ENCODE assay signal across 9 mouse cellular contexts in the genomic region with DNA sequence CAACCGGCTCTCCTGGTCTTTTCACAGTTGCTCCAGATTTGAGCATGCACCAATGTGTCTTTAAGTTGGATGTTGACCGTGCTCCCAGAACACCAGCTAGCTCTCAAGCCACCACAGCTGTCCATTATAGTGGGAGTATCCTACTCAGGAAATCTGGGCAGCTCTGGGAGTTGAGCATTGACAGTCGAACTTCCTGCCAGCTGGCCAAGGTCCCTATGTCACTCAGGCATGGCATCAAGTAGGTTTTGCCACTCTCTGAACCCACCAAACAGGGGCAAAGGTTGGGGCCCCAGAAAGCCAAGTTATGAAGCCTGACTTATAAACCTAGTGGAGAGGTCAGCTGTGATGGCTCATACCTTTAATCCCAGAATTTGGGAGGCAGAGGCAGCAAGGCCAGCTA. TPM values are rescaled to one million over a fixed set of nuclear protein-coding genes. Genes with fewer than 3 reads are reported as not detected.
DNase-seq lines count a peak whose midpoint lies in the region; ATAC-seq and TF ChIP-seq lines count a peak whose summit lies in the region.
"Had no signal": no experiment of that assay in that cellular context is flagged by ENCODE, and none has a peak within 500 bp of the region (broad histone marks: within the 10 kb centered on the region; RNA-seq: fewer than 3 reads in every experiment).

No protein-coding gene starts in this region.

- no peak for TF ChIP-seq CTCF in bone marrow, adult 2 months (IDR thresholded peaks at IDR 0.05; ENCODE audit: control insufficient read depth, insufficient read depth, low read length)

- H3K36me3 ChIP-seq in liver, embryonic 12.5 days, result no peaks in the 10 kb centered on the region
- no peaks in the 10 kb centered on the region for H3K36me3 ChIP-seq in liver, embryonic 13.5 days

- 68% methylated on average over 3 of the region's 3 CpGs for WGBS in liver, embryonic 12.5 days (ENCODE audit: insufficient replicate concordance)
- WGBS in bone marrow, adult 2 months, result 72% methylated on average over 3 of the region's 3 CpGs
- 74% methylated on average over 3 of the region's 3 CpGs for WGBS in liver, embryonic 13.5 days (ENCODE audit: insufficient replicate concordance)

- no peak for ATAC-seq in liver, embryonic 12.5 days
- ATAC-seq in liver, embryonic 13.5 days (ENCODE audit: low read depth), result no peak

- peaks cover 50% of the 10 kb centered on the region for H3K4me1 ChIP-seq in liver, embryonic 12.5 days
- H3K4me1 ChIP-seq in bone marrow, adult 2 months (ENCODE audit: control insufficient read depth, insufficient read depth, low read length), result peaks cover 9% of the 10 kb centered on the region; the same call in 1 of the 2 replicates
- peaks cover 57% of the 10 kb centered on the region for H3K4me1 ChIP-seq in liver, embryonic 13.5 days (replicated peaks)

- no peak for TF ChIP-seq POLR2A in bone marrow, adult 2 months (IDR thresholded peaks at IDR 0.05; ENCODE audit: borderline replicate concordance, control insufficient read depth, low read depth, low read length)

- no peak for DNase-seq in liver
- DNase-seq in kidney, adult 18-20 months, result peak; percentile 76
- no peak for DNase-seq in liver, embryonic 13.5 days
- DNase-seq in cerebellum, adult 11 months, result no peak
- no peak for DNase-seq in urinary bladder, postnatal 10 days (ENCODE audit: low spot score)
- DNase-seq: gastrocnemius, postnatal 10 days had no signal

- no peaks in the 10 kb centered on the region for H3K9me3 ChIP-seq in liver, embryonic 12.5 days (replicated peaks)
- no peaks in the 10 kb centered on the region for H3K9me3 ChIP-seq in liver, embryonic 13.5 days (replicated peaks)

- no peak overlapping the region for H3K9ac ChIP-seq in liver, embryonic 12.5 days
- no peak overlapping the region for H3K9ac ChIP-seq in liver, embryonic 13.5 days

- no peak overlapping the region for H3K4me2 ChIP-seq in liver, embryonic 12.5 days
- H3K4me2 ChIP-seq in liver, embryonic 13.5 days, result no peak overlapping the region

- peak overlapping the region; percentile 12; the same call in 1 of the 2 replicates for H3K27ac ChIP-seq in liver, embryonic 12.5 days
- H3K27ac ChIP-seq in bone marrow, adult 2 months (ENCODE audit: control insufficient read depth, insufficient read depth, low read depth, low read length, poor library complexity), result peak overlapping the region; percentile 26; the same call in 1 of the 2 replicates
- peak overlapping the region; percentile 78 for H3K27ac ChIP-seq in liver, embryonic 13.5 days

- no peak overlapping the region for H3K4me3 ChIP-seq in liver, embryonic 12.5 days
- no peak overlapping the region for H3K4me3 ChIP-seq in bone marrow, adult 2 months (replicated peaks; ENCODE audit: control insufficient read depth, low read depth, low read length)
- no peak overlapping the region for H3K4me3 ChIP-seq in liver, embryonic 13.5 days (replicated peaks)
- H3K4me3 ChIP-seq: myocyte had no signal

- H3K27me3 ChIP-seq in liver, embryonic 12.5 days (replicated peaks), result no peaks in the 10 kb centered on the region
- H3K27me3 ChIP-seq in liver, embryonic 13.5 days, result no peaks in the 10 kb centered on the region

RNA-seq across cellular contexts. Expression of gene Ptma, which starts 35.8 kb away (rescaled TPM):
- polyA plus RNA-seq in liver, embryonic 12.5 days (2016; fragmentation: Nextera tagmentation; extraction: Ambion mirVana), result 1,639 and 1,657 TPM in 2 replicates
- 1,145 and 1,395 TPM in 2 replicates for polyA plus RNA-seq in bone marrow, adult 2 months (2011; ENCODE audit: insufficient read depth, insufficient read length, low replicate concordance, missing spikeins)
- 1,483 and 1,688 TPM in 2 replicates for polyA plus RNA-seq in liver, embryonic 13.5 days (2015; fragmentation: Nextera tagmentation; extraction: Ambion mirVana)

Comparison
In these comparisons a context has a peak if more than half of its experiments do, and no peak if none do; other contexts are left out.
1. H3K27ac ChIP-seq: peak in every context shown above with its lines; median percentile 78 in liver, embryonic 13.5 days; 26 in bone marrow, adult 2 months; 12 in liver, embryonic 12.5 days.